Mouse (Mus musculus) layer of hippocampus, adult 11-12 months (tissue): ENCODE measurements around the gene Pcdh15.

Experiments
- DNase-seq: peaks from one replicate; pipeline ENCODE4 v3.0.0; 2022; ENCODE audit warnings: low spot score

Gene Pcdh15

GRCm38 (mm10) chr10:73821657-73822583, 722.8 kb downstream of the Pcdh15 start:
- DNase-seq, result peak; percentile 25

GRCm38 (mm10) chr10:73823214-73823613, 724.1 kb downstream of the Pcdh15 start:
- no peak for DNase-seq

GRCm38 (mm10) chr10:73826354-73826753, 727.2 kb downstream of the Pcdh15 start:
- peak; percentile 31 for DNase-seq

GRCm38 (mm10) chr10:73828781-73829180, 729.6 kb downstream of the Pcdh15 start:
- DNase-seq, result no peak

GRCm38 (mm10) chr10:73844998-73845397, 745.9 kb downstream of the Pcdh15 start:
- DNase-seq, result no peak

GRCm38 (mm10) chr10:73862181-73862580, 763.0 kb downstream of the Pcdh15 start:
- no peak for DNase-seq

- no peak for DNase-seq
Measured at GRCm38 (mm10) chr10:73878055-73878728, 779.0 kb downstream of the Pcdh15 start.

GRCm38 (mm10) chr10:73878729-73879067, 779.6 kb downstream of the Pcdh15 start:
- DNase-seq, result no peak

- no peak for DNase-seq
Measured at GRCm38 (mm10) chr10:73887771-73888170, 788.6 kb downstream of the Pcdh15 start.

GRCm38 (mm10) chr10:73892251-73892650, 793.1 kb downstream of the Pcdh15 start:
- no peak for DNase-seq

GRCm38 (mm10) chr10:73896086-73896607, 797.0 kb downstream of the Pcdh15 start:
- no peak for DNase-seq

- no peak for DNase-seq
Measured at GRCm38 (mm10) chr10:73899165-73899564, 800.0 kb downstream of the Pcdh15 start.

GRCm38 (mm10) chr10:73907626-73908025, 808.5 kb downstream of the Pcdh15 start:
- DNase-seq, result no peak

- no peak for DNase-seq
Measured at GRCm38 (mm10) chr10:73908568-73908967, 809.4 kb downstream of the Pcdh15 start.

GRCm38 (mm10) chr10:73915170-73915569, 816.0 kb downstream of the Pcdh15 start:
- DNase-seq, result no peak

GRCm38 (mm10) chr10:73921579-73921978, 822.4 kb downstream of the Pcdh15 start:
- DNase-seq, result peak; percentile 44

- DNase-seq, result no peak
Measured at GRCm38 (mm10) chr10:73928672-73929071, 829.5 kb downstream of the Pcdh15 start.

GRCm38 (mm10) chr10:73929718-73930117, 830.6 kb downstream of the Pcdh15 start:
- DNase-seq, result no peak

- no peak for DNase-seq
Measured at GRCm38 (mm10) chr10:73931185-73931584, 832.0 kb downstream of the Pcdh15 start.

GRCm38 (mm10) chr10:73931996-73932679, 833.0 kb downstream of the Pcdh15 start:
- no peak for DNase-seq

- DNase-seq, result no peak
Measured at GRCm38 (mm10) chr10:73936121-73936520, 837.0 kb downstream of the Pcdh15 start.

- DNase-seq, result no peak
Measured at GRCm38 (mm10) chr10:73938989-73939388, 839.8 kb downstream of the Pcdh15 start.
